Mouse (Mus musculus): ENCODE results near the gene Gnmt. TPM values are rescaled to one million over a fixed set of nuclear protein-coding genes. Genes with fewer than 3 reads are reported as not detected.
A peak's percentile ranks its signal among the peaks of the same experiment; 100 is the strongest.

The Gnmt gene
- total RNA-seq, 2 experiments from 2014 or later, result 1.5 to 2.7 TPM

DNA sequence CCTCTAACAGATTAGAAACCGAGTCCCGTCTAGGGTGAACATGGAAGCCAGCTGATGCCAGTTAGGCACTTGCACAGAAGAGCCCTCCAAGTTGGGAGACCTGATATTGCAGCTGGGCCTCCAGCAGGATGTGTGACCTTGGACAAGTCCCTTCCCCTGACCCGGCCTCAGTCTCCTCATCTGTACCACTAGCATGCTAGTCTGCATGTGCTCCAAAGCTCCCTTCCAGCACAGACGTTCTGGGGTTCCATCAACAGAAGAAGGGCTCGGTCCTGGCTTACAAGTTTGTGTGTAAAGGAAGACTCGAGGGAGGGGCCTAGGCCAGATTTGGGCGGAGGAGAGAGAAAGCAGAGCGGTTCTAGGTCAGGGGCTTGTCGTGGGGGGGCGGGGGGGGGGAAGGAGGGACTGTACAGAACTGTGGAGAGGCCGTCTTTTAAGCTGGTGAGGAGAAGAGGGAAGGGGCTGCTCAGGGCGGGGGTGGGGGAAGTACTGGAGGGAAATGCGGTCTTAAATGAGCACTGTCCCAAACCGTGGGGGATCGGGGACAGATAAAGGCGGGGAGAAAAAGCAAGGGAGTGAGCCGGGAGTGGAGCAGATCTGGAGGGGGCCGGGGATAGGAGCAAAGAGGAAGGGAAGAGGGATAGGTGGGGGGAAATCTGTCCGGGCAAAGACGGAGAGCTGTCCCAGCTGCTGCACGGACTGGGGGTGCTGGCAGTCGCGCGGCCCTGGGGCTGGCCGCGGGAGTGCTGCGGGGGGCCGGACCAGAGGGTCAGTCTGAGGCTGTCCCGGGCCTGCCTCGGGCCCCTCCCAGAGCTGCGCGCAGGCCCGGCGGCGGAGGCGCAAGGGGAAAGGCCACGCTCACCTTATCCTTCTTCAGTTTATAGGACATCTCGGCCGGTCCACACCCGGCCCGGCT is 24.7 kb downstream of the Gnmt start:
- DNase-seq, result no peak

DNA sequence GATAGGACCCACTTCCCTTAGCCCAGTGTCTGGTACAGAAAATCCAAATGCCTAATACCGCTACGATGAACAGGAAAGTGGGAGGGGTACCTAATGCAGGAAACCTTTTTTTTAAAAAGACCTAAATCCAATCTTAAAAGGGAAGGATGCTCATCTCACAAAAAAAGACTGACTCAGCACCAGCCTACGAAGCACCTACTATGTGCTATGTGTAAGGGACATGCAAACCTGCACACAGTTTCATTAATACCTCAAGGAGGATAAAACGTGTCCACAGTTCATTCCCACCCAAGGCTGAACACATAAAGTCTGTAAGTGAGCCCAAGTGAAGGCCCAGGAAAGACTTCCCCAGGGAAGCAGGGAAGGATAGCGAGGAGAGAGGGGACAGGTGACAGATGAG is 26.5 kb downstream of the Gnmt start:
- DNase-seq, result no peak

DNA sequence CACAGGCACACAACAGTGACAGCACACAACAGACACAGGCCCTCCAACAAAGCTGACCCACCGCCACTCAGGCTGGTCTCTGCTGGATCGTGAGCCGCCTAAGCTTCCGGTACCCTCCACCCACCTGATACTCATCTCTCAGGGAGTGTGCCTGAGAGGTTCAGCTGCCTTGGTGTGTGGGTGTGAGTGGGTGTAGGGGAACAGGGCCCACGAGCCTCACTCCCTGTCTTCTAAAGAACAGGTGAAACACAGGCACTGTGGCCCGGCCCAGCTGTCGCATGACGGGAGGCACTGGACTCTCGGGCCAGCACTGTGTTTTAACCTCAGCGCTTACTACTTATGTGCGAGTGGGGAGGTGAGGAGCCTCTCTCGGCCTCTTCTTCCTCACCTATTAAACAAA is 26.9 kb downstream of the Gnmt start:
- no peak for DNase-seq

DNA sequence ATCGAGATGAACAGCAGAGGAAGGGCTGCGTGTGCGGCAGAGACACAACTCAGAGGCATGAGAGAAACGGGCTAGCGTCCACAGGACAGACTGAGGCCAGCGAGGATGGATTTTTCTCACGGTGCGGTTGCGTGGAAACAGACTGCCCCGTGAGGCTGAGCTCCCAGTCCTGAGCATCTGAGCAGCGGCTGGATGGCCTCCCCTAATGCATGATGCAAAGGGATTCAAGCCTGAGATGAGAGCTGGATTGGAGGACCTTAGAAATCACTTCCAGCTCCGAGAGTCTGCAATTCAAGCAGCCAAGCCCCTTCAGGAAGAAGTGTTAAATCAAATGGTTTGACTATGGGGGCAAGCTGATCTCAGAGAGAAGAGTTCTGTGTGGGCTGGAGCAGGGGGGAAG is 27.5 kb downstream of the Gnmt start:
- DNase-seq, result no peak

- no peak for DNase-seq
Observed at GRCm38 (mm10) chr17:46699912-46700311, 29.1 kb downstream of the Gnmt start.

- DNase-seq, result no peak
Observed at GRCm38 (mm10) chr17:46699245-46699644, 29.7 kb downstream of the Gnmt start.

- DNase-seq, result peak in 1 of 2 experiments; percentile 31
Observed at GRCm38 (mm10) chr17:46698515-46698914, 30.5 kb downstream of the Gnmt start.

GRCm38 (mm10) chr17:46694517-46695063 is 34.4 kb downstream of the Gnmt start:
- no peak for DNase-seq

DNA sequence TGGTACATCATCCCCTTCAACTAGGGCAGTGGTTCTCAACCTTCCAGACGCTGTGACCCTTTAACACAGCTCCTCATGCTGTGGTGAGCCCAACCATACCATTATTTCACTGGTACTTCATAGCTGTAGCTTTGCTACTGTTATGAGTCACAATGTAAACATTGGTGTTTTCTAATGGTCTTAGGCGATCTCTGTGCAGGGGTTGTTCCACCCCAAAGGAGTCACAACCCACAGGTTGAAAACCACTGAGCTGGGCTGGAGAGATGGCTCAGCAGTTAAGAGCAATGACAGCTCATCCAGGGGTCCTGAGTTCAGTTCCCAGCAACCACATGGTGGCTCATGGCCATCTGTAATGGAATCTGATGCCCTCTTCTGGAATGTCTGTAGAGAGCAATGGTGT is 37.6 kb downstream of the Gnmt start:
- DNase-seq, result no peak

DNA sequence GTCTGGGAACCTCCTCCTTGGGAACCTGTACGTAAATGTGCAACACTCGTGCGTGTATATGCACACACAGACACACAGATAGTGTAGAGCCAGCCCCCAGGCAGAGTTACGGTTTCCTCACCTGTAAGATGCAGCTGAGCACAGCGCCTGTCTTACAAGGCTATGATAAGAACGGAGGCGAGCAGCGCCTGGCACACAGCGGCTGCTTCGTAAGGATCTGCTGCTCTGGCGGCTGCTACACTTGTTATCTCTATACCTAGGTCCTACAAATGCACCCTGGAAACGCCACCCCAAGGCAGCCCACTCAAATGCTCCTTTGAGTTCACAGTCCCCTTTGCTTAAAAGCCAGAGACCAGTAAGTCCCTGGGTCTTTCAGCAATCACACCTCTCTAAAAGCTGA is 38.3 kb downstream of the Gnmt start:
- no peak for DNase-seq

DNA sequence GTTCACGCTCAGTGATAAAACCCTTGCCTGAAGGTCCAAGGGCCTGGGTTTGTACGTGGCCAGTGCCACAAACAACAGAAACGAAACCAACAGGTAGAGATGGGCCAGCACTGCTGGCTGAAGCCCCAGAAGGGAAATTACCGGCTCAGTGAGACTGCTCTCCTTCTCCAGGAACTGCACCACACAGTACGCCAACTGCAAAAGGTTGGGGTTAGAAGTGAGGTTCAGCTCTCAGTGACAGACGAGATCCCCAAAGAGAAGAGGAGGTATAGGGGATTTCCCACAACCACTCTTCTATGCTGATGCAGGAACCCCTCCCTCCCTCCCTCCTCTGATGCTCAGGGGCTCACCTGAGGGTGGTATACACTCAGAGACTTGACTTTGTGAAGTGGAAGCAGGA is 43.1 kb downstream of the Gnmt start:
- DNase-seq, result no peak

DNA sequence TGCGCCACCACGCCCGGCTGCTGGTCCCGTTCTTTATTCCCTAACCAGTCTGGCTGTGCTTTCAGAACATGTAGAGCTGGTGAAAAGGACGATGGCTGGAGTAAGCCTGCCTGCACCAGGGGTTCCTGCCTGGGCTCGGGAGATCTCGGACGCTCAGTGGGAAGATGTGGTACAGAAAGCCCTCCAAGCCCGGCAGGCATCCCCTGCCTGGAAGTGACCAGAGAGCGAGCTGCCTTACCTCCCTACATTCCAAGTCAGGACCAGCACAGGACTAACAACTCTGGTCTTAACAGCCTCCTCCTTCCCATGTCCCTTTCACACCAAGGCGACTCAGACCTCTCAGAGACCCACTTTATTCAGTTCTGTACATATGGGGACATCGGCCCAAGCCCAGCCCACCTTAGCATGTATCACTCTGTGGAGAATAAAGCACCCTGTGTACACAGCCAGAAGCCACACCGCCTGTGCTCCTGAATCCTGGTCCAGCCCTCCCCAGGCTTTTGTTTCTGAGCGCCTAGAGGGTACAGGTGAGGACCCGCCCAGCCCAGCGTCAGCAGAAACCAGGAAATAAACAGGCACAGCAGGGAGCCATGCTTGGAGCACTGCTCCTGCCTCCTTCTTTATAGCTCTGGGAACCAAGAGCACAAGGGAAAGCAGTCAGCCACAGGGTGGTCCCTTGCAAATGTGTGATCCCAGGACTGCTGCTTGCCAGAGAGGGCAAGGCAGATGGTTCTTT is 46.1 kb downstream of the Gnmt start:
- DNase-seq, result no peak

DNA sequence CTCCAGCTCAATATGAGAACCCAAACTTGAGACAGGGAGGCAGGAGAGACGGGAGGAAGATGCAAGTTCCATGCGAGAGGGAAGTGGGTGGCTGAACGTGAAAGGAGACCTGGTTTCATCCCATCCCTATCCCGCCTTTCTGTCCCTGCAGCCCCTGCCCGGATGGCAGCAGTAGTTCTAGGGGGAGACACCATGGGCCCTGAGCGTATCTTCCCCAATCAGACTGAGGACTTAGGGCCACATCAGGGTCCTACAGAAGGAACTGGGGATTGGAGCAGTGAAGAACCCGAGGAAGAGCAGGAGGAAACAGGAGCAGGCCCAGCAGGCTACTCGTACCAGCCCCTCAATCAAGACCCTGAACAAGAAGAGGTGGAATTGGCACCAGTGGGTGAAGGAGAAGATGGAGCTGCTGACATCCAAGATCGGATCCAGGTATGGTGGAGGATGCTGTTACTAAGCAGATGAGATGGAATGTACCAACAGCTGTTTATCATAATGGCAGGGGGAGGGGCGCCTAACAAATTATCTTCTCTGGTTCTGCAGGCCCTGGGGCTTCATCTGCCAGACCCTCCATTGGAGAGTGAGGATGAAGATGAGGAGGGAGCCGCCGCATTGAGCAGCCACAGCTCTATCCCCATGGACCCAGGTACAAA is 47.4 kb downstream of the Gnmt start:
- DNase-seq, result no peak

DNA sequence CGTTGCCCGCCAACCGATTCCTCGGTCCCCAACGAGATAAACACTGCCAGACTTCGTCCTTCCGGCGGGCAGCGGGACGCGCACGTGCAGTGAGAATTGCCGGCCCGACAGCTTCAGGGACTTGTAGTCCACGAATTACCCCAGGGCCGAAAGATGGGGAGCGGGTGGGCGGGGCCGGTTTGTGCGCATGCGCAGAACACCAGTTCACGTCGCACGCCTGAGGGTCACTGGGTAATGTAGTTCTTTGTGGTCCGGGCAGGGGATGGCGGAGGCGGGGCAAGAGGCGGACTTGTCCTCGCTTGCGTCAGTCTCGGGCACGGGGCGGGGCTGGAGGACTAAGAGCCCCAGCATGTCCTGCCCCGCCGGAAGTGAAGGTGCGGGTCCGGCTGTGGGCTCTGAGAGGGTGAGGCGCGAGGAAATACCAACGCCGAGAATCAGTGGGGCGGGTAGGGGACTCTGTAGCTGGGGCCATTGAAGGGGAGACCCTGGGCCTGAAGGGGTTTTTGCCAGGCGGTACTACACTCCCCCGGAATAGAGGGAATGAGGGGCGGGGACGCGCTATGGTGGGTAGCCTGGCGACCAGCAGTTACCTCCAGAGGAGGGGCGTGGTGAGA is 48.1 kb downstream of the Gnmt start, which contains the start of gene Klhdc3:
Gene Klhdc3 (minus strand): TSS at position 155 of the 614 bp plus-strand sequence.
- peak; percentile 98 to 99 for DNase-seq

DNA sequence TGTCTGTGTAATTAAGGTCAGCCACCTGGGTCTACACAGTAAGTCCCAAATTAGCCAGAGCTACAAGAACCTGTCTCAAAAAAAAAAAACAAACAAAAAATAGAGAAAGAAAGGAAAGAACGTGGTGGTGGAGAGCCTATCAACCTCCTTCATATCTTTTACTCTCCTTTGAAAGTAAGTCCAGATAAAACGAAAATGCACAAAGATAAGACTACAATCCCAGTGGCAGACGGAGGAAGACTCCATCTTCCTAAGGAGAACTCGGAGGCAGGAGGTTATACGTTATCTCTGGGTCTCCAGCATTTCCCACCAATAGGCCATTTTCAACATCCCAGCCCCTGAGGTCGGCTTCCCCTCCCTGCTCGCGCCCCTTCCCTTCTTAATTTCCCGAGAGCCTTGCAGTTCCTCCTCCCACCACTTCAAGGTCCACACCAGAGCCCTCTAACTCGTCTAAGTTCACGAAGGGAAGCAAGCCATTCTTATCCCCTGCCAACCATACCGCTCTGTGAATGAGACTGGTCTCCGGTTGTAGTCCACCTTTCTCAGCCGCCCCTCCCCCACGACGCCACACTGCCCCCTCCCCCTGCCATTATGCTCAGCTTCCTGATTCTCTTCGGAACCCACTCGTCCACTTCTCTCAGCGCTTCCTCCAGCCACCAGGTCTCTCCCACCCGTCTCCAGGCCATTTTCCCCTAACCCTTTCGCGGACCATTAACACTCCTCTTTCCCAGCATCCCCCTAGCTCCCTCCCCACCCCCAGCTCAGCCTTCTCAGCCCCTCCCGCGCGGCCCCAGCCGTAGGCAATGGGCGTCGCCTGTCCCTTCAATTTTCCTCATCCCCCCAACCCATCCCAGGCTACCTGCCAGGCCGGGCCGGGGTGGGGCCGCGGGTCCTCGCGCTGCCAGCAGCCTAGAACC is 48.9 kb downstream of the Gnmt start:
- peak; percentile 43 to 61 for DNase-seq

- DNase-seq, result no peak
Observed at GRCm38 (mm10) chr17:46678911-46679310, 50.1 kb downstream of the Gnmt start.

- DNase-seq, result no peak
Observed at GRCm38 (mm10) chr17:46678416-46678815, 50.6 kb downstream of the Gnmt start, which contains the start of gene Mea1. Gene Mea1 (plus strand): TSS chr17:46678793.

All from adrenal gland, postnatal 36 days (tissue).